In genomic region chr13:101540391-101541191, GRCm38 (mm10) we compare ENCODE assay signal across 8 mouse cellular contexts.
A peak's percentile ranks its signal among the peaks of the same experiment; 100 is the strongest.
DNase-seq lines count a peak whose midpoint lies in the region; ATAC-seq lines count a peak whose summit lies in the region.

No protein-coding gene starts in this region.

- H3K4me1 ChIP-seq in kidney, embryonic 15.5 days, result peaks cover 11% of the 10 kb centered on the region
- H3K4me1 ChIP-seq in heart, embryonic 12.5 days (replicated peaks), result peaks cover 10% of the 10 kb centered on the region
- H3K4me1 ChIP-seq in limb, embryonic 10.5 days, result peaks cover 8% of the 10 kb centered on the region

- no peaks in the 10 kb centered on the region for H3K9me3 ChIP-seq in kidney, embryonic 15.5 days (replicated peaks)
- no peaks in the 10 kb centered on the region for H3K9me3 ChIP-seq in heart, embryonic 12.5 days (replicated peaks)
- no peaks in the 10 kb centered on the region for H3K9me3 ChIP-seq in limb, embryonic 10.5 days (replicated peaks)

- peak overlapping the region; percentile 37; the same call in 1 of the 2 replicates for H3K4me2 ChIP-seq in kidney, embryonic 15.5 days
- H3K4me2 ChIP-seq in heart, embryonic 12.5 days, result peak overlapping the region; percentile 59

- H3K9ac ChIP-seq in kidney, embryonic 15.5 days, result no peak overlapping the region
- H3K9ac ChIP-seq in heart, embryonic 12.5 days, result 0 out of 2 replicates have a peak overlapping the region, but pooled peaks have one; percentile 4

- no peak overlapping the region for H3K4me3 ChIP-seq in kidney, embryonic 15.5 days (replicated peaks)
- 0 out of 2 replicates have a peak overlapping the region, but pooled peaks have one; percentile 8 for H3K4me3 ChIP-seq in heart, embryonic 12.5 days
- no peak overlapping the region for H3K4me3 ChIP-seq in limb, embryonic 10.5 days

- peak; percentile 70 for ATAC-seq in kidney, embryonic 15.5 days (replicated peaks; ENCODE audit: low FRiP score)
- ATAC-seq in heart, embryonic 12.5 days (ENCODE audit: insufficient number of reproducible peaks, low FRiP score), result peak; percentile 73
- peak; percentile 86 for ATAC-seq in monocyte, adult 5-6 weeks (replicated peaks; ENCODE audit: insufficient number of reproducible peaks, low FRiP score, low TSS enrichment, poor library complexity, severe bottlenecking)

- 0 out of 2 replicates have a peak overlapping the region, but pooled peaks have one; percentile 2 for H3K27ac ChIP-seq in kidney, embryonic 15.5 days
- H3K27ac ChIP-seq in heart, embryonic 12.5 days (ENCODE audit: poor library complexity, severe bottlenecking), result peak overlapping the region; percentile 11; the same call in 1 of the 2 replicates
- H3K27ac ChIP-seq in limb, embryonic 10.5 days, result peak overlapping the region; percentile 14; the same call in 1 of the 2 replicates

- WGBS in kidney, embryonic 15.5 days, result 37% methylated on average over 14 of the region's 14 CpGs
- WGBS in heart, embryonic 12.5 days, result 28% methylated on average over 14 of the region's 14 CpGs
- WGBS in limb, embryonic 10.5 days, result 59% methylated on average over 14 of the region's 14 CpGs

- 0 out of 2 replicates have a peak, but pooled peaks cover 3% of the 10 kb centered on the region for H3K27me3 ChIP-seq in kidney, embryonic 15.5 days
- H3K27me3 ChIP-seq in heart, embryonic 12.5 days (replicated peaks), result no peaks in the 10 kb centered on the region
- H3K27me3 ChIP-seq in limb, embryonic 10.5 days (ENCODE audit: low read depth, poor library complexity, severe bottlenecking), result 0 out of 2 replicates have a peak, but pooled peaks cover 5% of the 10 kb centered on the region

- H3K36me3 ChIP-seq in kidney, embryonic 15.5 days, result no peaks in the 10 kb centered on the region
- no peaks in the 10 kb centered on the region for H3K36me3 ChIP-seq in heart, embryonic 12.5 days
- H3K36me3 ChIP-seq in limb, embryonic 10.5 days, result no peaks in the 10 kb centered on the region

- no peak for DNase-seq in kidney, postnatal 14 days
- peak; percentile 74 for DNase-seq in Muller cell, postnatal 12 days (ENCODE audit: inconsistent ontology term)
- DNase-seq in limb, embryonic 10.5 days (ENCODE audit: low spot score), result no peak
- DNase-seq in cerebellum, postnatal 4 days (ENCODE audit: low spot score in 2 of 2), result no peak
- DNase-seq in c-Kit-positive CD71-positive TER-119-positive erythroid progenitor cells, embryonic 14.5 days (ENCODE audit: low spot score), result no peak
